Mouse (Mus musculus): ENCODE measurements at regions not wholly inside any gene's neighbourhood (a gene's known extent, or its start where the extent isn't known, plus 50 kb on each side); places are given as distances from the start of the nearest gene placed in this dataset.
A peak's percentile ranks its signal among the peaks of the same experiment; 100 is the strongest.
"Not testable (repeated sequence)": the region's sequence is repeated elsewhere in the genome, so short reads cannot be mapped to it uniquely, and the experiment has no call there.

DNA sequence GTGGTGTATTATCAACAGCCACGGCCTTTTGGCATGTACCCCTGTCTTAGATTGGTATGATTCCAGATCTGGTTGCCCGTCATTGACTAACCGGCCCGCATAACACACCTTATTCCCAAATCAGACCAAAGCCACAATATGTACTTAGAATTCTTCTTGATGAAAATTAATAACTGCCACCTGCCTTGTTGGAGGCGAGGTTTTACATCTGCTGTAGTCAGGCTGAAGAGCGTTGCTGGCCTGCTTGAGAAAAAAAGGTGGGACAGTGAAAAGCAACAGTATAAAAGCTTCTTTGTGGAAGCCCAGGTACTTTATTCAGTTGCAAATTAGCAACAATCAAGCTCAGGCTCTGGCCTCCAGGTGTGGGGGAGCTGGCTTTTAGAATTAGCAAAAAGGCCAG is 223.6 kb upstream of the Car8 start:
- DNase-seq (ENCODE audit: extremely low read depth, low read depth): not testable (repeated sequence)

DNA sequence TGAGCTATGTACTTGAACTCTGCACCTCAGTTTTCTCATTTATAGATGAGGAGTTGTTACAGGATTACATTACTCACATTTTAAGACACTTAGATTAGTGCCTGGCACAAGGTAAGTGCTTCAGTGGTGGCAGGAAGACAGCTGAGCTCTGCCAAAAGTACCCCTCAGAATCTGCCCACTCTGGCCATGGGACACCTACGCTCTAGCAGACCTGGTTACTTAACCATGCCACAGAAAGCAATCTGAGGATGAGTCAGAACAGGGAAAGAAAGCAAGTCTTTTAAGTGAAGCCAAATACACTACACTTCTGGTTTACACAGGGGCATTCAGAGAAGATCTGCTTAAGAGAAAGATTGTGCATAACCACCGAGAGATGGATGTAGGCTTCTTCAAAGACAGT is 215.5 kb upstream of the Car8 start:
- no peak for DNase-seq (ENCODE audit: extremely low read depth, low read depth)

GRCm38 (mm10) chr4:8432393-8432792 is 193.6 kb upstream of the Car8 start:
- no peak for DNase-seq (ENCODE audit: extremely low read depth, low read depth)

GRCm38 (mm10) chr4:8431032-8431332 is 192.1 kb upstream of the Car8 start:
- no peak for DNase-seq (ENCODE audit: extremely low read depth, low read depth)

GRCm38 (mm10) chr4:8430269-8431031 is 191.6 kb upstream of the Car8 start:
- no peak for DNase-seq (ENCODE audit: extremely low read depth, low read depth)

DNA sequence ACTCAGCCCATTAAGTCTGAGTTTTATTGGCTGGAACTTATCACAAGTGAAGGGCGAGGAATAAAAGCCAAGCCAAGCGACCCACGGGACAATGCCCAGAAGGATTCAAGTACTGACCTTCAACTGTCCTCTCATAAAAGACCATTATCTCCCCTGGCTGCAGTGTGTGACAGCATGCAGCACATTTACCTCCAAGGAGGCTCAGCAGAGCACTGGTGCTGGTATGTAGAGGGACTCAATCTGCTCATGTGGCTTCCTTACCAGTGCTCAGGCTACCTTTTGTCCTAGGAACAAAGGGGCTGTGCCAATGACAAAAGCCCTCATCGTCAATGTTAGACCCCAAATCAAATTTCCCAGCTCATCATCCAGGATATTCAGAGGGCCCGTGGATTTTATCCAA is 190.9 kb upstream of the Car8 start:
- no peak for DNase-seq (ENCODE audit: extremely low read depth, low read depth)

GRCm38 (mm10) chr4:8428629-8429523 is 190.0 kb upstream of the Car8 start:
- no peak for DNase-seq (ENCODE audit: extremely low read depth, low read depth)

DNA sequence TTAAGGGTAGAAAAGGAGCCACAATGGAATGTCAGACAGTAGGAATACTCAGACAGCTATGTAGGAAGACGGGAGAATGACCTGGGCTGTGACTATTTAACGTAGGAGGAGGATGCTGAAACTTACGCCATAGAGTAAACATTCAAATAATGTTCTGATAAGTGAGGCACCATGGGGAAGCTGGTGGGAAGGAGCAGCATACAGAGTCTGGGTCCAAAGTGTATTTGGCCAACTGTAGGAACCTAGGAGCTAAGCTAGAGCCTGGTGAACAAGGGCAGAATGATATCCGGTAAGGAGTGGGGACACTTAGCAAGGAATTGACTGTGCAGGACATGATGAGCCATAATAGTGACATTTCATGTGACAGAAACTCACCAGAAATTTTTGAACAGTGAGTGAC is 189.0 kb upstream of the Car8 start:
- no peak for DNase-seq (ENCODE audit: extremely low read depth, low read depth)

- no peak for DNase-seq (ENCODE audit: extremely low read depth, low read depth)
Measured at GRCm38 (mm10) chr4:8423392-8424045, 184.7 kb upstream of the Car8 start.

DNA sequence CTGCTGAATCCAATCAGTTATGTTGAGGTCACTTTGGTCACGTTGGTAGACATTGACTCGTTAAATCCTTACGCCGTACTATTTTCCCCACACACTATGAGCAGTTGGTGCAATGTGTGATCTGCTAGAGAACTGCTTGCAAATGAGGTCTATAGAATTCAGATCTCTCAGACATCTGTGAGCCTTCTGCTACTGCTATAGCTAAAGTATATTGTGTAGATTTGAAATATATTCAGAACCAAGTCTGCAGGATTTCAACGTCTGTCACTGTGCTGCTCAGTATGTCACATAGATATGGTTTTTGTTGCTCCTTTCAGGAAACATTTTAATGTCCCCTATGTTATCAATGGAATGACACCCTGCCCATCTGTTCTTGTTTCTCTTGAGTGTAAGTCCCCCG is 182.4 kb upstream of the Car8 start:
- no peak for DNase-seq (ENCODE audit: extremely low read depth, low read depth)

DNA sequence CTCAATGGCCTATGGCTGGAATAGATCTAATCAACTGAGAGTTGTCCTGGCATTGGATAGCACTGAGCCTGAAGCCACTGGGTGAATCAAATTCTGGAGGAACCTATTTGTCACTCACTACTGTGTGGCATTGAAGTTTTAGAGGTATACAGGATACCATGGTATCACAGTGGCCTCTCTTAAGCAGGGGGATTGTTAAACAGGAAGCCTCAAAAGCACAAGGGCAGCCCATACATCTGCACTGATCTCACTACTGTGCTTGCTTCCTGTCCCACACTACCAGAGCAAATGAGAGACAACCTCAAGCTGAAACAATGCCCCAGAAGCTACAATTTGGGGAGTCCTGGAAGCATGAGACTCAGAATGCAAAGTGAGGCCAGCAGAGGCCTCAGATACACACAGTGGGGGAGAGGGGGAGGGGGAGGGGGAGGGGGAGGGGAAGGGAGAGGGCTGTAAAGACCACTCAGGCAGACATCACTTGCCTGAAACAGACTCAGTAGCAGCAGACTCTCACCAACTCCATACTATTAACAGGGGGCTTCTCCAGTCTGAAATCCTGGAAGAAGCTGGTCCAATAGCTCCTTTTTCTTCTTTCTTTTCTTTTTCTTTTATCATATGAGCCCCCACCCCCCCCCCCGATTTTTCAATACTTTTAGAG is 179.7 kb upstream of the Car8 start:
- no peak for DNase-seq (ENCODE audit: extremely low read depth, low read depth)

- no peak for DNase-seq (ENCODE audit: extremely low read depth, low read depth)
Measured at GRCm38 (mm10) chr4:8417821-8418220, 179.0 kb upstream of the Car8 start.

DNA sequence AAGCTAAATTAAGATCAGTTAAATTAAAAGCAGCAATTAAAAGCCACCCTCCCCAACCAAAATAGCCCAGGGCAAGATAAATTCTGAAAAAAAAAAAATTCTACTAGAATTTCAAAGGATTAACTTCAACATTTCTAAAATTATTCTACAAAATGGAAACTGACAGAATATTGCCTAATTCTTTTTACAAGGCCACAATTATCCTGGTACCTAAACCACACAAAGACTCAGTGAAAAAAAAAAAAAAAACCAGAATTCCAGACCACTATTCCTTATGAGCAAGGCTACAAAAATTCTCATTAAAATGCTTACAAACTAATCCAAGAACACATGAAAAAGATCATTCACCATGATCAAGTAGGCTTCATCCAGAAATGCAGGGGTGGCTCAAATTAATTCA is 174.5 kb upstream of the Car8 start:
- no peak for DNase-seq (ENCODE audit: extremely low read depth, low read depth)

DNA sequence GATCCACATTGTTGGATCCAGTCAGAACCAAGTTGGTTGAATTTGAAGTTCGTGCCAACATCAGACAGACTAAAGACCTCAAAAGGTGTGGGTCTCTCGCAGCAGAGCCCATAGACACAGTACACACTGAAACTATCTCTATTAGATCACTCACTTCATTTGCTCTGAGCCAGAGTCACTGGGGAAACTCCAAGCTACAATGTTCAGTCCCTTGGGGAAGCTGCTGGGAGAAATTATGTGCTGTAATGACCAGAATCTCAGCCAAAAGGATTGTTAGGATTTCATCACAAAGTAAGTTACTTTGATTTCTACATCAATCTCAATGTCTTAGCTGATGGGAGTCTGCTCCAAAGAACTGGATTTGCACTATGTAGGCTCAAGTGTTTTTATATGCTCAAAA is 161.2 kb upstream of the Car8 start:
- no peak for DNase-seq (ENCODE audit: extremely low read depth, low read depth)

- no peak for DNase-seq (ENCODE audit: extremely low read depth, low read depth)
Measured at GRCm38 (mm10) chr4:8399430-8399829, 160.6 kb upstream of the Car8 start.

DNA sequence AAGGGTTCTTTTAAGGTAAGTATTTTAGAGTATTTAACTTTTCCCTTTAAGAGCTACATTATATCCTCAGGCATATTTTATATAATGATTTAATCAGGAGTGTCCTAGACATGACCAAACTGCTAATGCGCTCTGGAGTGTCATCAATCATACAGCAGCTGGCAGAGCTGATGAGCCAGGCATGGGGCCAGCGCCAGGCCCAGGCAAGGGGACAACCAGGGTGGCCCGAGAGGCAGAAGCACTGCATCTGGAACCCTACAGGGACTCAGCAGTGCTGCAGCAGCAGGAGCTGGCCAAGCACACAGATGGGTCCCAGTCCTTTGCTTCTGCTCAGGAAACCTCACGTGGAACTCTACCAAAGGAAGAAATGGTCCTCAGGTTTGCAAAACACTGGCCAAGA is 160.1 kb upstream of the Car8 start:
- DNase-seq (ENCODE audit: extremely low read depth, low read depth): no peak

GRCm38 (mm10) chr4:8383162-8383561 is 144.3 kb upstream of the Car8 start:
- no peak for DNase-seq (ENCODE audit: extremely low read depth, low read depth)

GRCm38 (mm10) chr4:8382125-8382417 is 143.2 kb upstream of the Car8 start:
- no peak for DNase-seq (ENCODE audit: extremely low read depth, low read depth)

DNA sequence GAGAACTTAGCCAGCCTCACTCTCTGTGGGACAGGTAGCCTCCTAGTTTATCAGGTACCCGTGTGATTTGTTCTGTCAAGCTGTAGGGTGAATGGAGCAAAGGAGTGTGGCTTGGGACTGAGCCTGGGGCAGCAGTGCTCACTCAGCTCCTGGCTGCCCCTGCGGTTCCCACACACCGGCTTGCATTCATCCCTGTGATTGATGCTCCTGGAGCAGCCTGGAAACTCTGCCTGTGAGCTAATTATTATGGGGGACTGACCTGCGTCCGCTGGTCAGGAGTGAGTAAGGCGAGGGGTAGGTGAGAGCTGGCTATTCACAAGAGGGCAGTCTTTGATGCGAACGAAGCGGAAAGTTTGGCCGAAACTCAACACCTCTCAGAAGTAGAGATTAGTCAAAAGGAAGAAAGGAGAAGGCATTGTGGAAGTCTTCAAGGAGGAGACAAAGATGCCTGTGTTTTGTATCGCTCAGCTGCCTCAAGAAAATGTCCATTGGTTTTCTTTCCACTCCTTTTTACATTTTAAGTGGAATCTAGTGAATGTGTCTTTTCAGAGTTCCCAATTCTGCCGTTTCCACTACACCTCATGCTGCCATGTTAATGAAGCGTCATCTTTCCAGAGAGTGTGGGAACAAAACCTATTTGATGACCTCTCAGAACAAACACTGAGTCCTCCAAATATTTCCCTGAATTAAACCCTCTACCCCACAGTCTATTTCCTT is 142.7 kb upstream of the Car8 start:
- no peak for DNase-seq (ENCODE audit: extremely low read depth, low read depth)

- peak; percentile 49 for DNase-seq (ENCODE audit: extremely low read depth, low read depth)
Measured at GRCm38 (mm10) chr4:8380711-8381338, 142.0 kb upstream of the Car8 start.

All from MEL-GATA-1-ER (cell line).